Mouse (Mus musculus) heart, postnatal 4 days (tissue): ENCODE measurements around the gene Bpifb2. TPM values are rescaled to one million over a fixed set of nuclear protein-coding genes. Genes with fewer than 3 reads are reported as not detected.

Experiments used
- DNase-seq: peaks from one replicate; pipeline ENCODE4 v3.0.0; 2021
- total RNA-seq, 2 experiments: library from RNA; stranded (reverse); gene quantifications; 2 replicates each; pipeline ENCODE4 v1.2.3; 2021

Gene Bpifb2
- total RNA-seq, 2 experiments from 2014 or later, result not detected

- no peak for DNase-seq
These were observed 58.5 kb downstream of the Bpifb2 start for GRCm38 (mm10) chr2:153933311-153933710.

GRCm38 (mm10) chr2:153935348-153935747 lies 60.5 kb downstream of the Bpifb2 start:
- no peak for DNase-seq

- DNase-seq, result no peak
These were observed 63.0 kb downstream of the Bpifb2 start, which contains the start of gene Bpifb4 for GRCm38 (mm10) chr2:153937843-153938242. Bpifb4 (plus strand) TSS chr2:153938212.

GRCm38 (mm10) chr2:153943537-153943936 lies 68.7 kb downstream of the Bpifb2 start:
- DNase-seq, result peak; percentile 56

- DNase-seq, result no peak
These were observed 69.7 kb downstream of the Bpifb2 start for GRCm38 (mm10) chr2:153944567-153944966.

Other genes starting within 250 kb of the Bpifb2 start
- gene Commd7, start 242.3 kb upstream of the Bpifb2 start, total RNA-seq, result 10 to 100 TPM; 21.7 to 25.9 TPM
- gene Dnmt3b, start 225.6 kb upstream of the Bpifb2 start, total RNA-seq, result 1 to 10 TPM; 3.0 to 3.5 TPM
- not detected for gene Dnmt3c, start 178.4 kb upstream of the Bpifb2 start, total RNA-seq
- 100 to 1,000 TPM; 158 to 174 TPM for gene Mapre1, start 133.8 kb upstream of the Bpifb2 start, total RNA-seq
- gene Efcab8, start 95.1 kb upstream of the Bpifb2 start, total RNA-seq, result under 1 TPM; 0.26 to 0.29 TPM
- gene Sun5, start 4.0 kb upstream of the Bpifb2 start, total RNA-seq, result not detected
- gene Bpifb6, start 25.3 kb downstream of the Bpifb2 start, total RNA-seq, result not detected
- gene Bpifb3, start 43.2 kb downstream of the Bpifb2 start, total RNA-seq, result not detected
- not detected for gene Bpifb4, start 63.2 kb downstream of the Bpifb2 start, total RNA-seq
- gene Bpifa6, start 99.9 kb downstream of the Bpifb2 start, total RNA-seq, result not detected
- gene Bpifa2, start 133.2 kb downstream of the Bpifb2 start, total RNA-seq, result not detected